Mouse (Mus musculus) cerebellum, postnatal 4 days (tissue): ENCODE results near the gene Avpi1.
A peak's percentile ranks its signal among the peaks of the same experiment; 100 is the strongest.

ENCODE experiments used
- DNase-seq, 2 experiments: peaks; one replicate each; pipeline ENCODE4 v3.0.0; 2022; ENCODE audit warnings: low spot score in 2 of 2, mixed read lengths in 1 of 2

Avpi1 gene

DNA sequence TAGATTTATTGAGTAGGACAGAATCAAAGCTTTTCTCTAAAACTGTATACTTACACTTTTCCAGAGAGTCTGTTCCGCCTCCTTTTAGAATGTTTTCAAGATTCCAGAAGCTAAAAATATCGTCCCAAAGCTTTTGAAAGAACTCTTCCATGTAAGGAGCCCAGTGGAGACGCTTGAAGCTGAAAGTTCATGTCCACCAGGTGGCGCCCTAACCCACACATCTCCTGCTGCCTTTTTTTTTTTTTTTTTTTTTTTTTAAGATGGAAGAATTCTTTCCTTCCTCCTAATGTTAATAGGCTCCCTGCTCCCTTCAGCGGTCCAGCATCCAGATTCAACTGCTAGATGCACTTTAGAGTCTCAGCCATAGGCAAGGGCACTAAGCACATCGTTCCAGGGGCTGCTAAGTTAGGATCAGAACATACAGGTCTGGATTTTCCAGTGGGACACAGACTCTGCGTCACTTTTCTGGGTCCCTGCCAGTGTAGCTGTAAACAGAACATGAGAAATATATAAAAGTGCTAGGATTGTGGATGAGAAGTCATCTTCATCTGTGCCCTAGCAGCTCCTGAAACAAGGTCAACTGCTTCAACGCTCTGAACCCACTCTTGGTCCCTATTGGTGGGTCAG lies 15.8 kb upstream of the Avpi1 start:
- peak; percentile 54 to 88 for DNase-seq

- no peak for DNase-seq
These were observed 15.2 kb upstream of the Avpi1 start for GRCm38 (mm10) chr19:42144067-42144466.

GRCm38 (mm10) chr19:42142757-42143156 lies 13.9 kb upstream of the Avpi1 start:
- DNase-seq: no peak

- DNase-seq: no peak
These were observed 13.1 kb upstream of the Avpi1 start for GRCm38 (mm10) chr19:42141998-42142397.

- DNase-seq: no peak
These were observed 11.1 kb upstream of the Avpi1 start for GRCm38 (mm10) chr19:42139724-42140517.

GRCm38 (mm10) chr19:42138517-42139285 lies 9.8 kb upstream of the Avpi1 start:
- no peak for DNase-seq

- DNase-seq: no peak
These were observed 8.4 kb upstream of the Avpi1 start for GRCm38 (mm10) chr19:42137167-42137672.

- no peak for DNase-seq
These were observed 7.3 kb upstream of the Avpi1 start for GRCm38 (mm10) chr19:42136126-42136525.

DNA sequence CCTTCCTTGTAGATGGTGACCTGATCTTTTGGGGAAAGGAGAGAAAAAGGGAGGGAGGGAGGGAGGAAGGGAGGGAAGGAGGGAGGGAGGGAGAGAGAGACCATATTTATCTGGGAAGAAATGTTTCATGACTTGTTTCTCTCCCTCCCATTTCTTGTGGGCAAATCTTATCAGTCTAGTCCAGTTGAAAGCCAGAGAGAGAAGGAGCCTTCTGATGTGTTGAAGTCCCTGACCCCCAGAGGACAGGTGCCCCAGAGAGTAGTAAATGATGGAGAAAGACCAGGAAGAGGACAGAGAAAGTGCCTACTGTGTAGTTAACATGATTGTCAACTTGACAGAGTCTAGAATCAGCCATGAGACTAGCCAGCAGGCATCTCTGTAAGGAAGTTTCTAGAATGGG lies 6.2 kb upstream of the Avpi1 start:
- no peak for DNase-seq

DNA sequence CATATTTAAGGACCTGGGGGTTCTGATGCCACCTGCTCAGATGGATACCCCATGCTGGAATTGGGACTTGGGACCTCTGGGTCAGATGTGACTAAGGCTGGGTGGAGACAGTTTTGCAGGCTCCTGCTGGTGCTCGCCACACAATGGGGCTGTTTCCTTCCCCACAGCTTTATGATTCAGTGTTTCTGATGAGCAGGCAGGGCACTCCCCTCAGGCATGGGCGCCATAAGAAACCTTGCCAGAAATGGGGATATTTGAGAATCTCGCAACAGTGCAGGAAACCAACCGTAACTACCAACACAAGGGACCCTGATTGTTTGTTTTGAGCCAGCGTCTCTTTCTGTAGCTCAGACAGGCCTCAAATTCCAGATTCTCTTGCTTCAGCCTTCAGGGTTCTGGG lies 2.2 kb upstream of the Avpi1 start:
- DNase-seq: no peak

DNA sequence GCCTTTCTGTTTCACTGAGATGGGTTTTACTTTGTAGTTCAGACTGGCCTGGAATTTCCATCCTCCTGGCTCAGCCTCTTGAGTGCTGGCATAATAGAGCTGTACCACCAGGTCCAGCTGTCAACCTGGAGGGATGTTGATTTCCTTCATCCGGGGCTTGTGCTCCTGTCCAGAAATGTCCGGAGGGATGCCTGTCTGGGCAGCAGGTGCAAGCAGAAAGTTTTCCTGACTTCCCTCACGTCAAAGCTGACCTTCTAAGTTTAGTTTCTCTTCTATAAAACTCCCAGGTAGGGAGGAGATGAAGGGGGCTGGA lies 1.4 kb upstream of the Avpi1 start:
- DNase-seq: no peak

GRCm38 (mm10) chr19:42129509-42130293 lies 842 bp upstream of the Avpi1 start:
- no peak for DNase-seq

- DNase-seq: no peak
These were observed 663 bp downstream of the Avpi1 start for GRCm38 (mm10) chr19:42128052-42128740.

DNA sequence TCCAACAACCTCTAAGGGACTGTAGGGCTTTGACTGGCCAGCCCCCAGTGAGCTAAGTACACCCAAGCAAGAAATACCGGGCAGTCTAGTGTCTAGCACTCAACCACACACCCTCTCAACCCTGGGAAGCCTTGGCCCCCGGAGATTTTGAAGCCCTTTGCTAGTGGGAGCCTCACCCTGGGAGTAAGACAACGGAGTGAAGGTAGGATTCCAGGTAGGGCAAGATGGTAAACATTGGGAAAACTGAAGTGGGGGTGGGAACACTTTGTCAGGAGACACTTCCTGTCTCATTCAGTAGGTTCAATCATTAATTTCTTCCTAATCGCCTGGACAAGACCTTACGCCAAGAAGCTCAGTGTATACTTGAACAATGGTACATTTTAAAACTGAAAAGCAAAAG lies 1.8 kb downstream of the Avpi1 start:
- no peak for DNase-seq

- no peak for DNase-seq
These were observed 2.6 kb downstream of the Avpi1 start for GRCm38 (mm10) chr19:42126219-42126605.

DNA sequence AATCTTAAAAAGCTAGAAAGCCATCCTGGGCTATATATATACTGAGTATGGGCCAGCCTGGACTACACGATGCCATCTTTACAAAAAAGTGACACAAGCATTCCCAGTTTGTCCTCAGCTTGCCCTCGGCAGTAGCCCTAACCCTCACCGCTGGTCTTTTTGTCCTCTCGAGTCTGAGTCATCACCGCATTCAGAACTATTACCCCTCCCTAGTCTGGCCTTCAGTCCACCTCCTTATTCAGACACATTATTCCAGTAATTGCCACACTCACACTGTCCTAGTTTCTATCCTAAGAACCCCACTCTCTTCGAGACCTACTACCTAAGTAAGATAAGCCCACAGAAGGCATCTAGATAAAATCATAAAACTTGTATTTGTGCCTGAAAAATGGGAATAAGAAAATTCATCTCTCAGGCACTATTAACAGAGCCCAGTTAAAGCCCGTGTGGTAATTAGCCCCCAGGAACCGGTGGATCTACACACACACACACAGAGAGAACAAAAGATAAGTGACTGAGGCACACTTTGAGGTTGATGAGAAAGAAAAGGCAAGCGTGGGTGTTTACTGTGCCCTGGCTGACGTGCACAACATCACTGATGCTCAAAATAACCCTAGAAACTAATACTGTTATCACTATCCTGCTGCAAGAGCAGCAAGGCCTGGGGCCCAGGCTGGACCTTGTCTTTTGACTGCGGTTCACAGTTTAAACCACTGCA lies 3.2 kb downstream of the Avpi1 start:
- no peak for DNase-seq

GRCm38 (mm10) chr19:42124684-42125083 lies 4.2 kb downstream of the Avpi1 start:
- peak in 1 of 2 experiments; percentile 38 for DNase-seq

GRCm38 (mm10) chr19:42120451-42120850 lies 8.4 kb downstream of the Avpi1 start:
- no peak for DNase-seq

- DNase-seq: no peak
These were observed 10.3 kb downstream of the Avpi1 start for GRCm38 (mm10) chr19:42118596-42118995.

DNA sequence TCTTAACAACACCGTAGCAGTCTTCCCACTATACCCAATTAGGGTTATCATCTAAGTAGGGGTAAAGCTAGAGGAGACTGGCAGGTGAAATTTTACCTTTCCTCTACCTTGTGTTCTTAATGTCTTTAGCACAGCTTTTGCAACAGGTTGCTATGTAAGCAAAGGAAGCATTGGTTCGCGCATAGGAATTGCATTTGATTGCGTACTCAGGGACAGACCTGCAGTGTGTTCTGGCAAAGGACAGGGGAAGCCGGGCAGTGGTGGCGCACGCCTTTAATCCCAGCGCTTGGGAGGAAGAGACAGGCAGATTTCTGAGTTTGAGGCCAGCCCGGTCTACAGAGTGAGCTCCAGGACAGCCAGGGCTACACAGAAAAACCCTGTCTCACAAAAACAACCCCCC lies 10.7 kb downstream of the Avpi1 start:
- DNase-seq: no peak
